Mouse (Mus musculus) cerebellum, postnatal 36 days (tissue): ENCODE results near the gene Gm10639.
"Not testable (repeated sequence)": the region's sequence is repeated elsewhere in the genome, so short reads cannot be mapped to it uniquely, and the experiment has no call there.

Source experiments
- DNase-seq, 2 experiments: peaks; one replicate each; pipeline ENCODE4 v3.0.0; 2021 to 2022; ENCODE audit warnings: mixed read lengths in 2 of 2

Gm10639 gene

DNA sequence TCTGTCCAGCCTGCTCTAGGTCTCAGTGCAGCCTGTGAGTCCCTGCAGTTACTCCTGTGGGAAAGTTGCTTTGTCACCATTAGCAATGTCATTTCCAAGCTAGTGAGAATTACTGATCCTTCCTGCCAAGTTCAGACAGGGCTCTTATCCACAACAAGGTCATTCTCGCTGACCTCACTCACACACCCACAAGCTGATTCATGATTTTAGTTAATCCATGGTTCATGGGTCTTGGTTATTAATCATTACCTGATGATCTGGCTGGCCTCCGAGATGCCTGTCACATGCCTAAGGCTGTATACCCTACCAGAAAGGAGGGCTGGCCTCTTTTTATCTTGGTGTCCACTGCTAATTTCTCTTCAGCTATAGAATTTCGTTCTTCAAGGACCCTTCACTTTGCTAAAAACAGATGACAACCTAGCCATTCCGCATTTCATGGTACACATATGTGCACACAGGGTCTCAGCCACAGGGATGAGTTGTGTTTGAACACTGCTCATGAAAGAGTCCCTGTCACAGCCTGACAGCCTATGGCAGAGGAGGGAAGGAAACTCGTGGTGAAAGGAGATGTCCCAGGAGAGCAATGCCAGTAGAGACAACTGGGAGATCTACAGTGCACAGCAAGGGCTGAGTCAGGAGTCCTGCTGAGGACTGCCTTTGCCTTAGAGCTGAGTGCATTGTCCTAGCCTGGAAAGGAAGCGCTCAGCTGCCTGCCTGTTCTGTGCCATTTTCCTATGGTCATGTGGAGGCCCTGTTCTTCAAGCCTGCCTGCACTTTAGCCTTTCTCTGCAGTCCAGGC is 58.7 kb downstream of the Gm10639 start:
- DNase-seq = not testable (repeated sequence)

DNA sequence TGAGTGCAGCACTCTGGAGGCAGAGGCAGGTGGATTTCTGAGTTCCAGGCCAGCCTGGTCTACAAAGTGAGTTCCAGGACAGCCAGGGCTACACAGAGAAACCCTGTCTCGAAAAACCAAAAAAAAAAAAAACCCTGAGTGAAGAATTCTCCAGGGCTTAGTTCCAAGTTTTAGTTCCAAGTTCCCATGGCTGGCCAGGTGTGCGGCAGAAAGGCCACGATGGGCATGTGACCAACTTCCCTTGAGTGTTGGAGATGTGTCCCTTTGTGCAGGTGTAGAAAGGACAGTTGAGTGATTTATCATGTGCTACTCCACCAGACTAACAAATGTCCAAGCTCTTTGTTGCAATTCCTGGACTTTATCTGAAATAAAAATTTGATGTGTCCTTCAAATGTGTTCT is 59.4 kb downstream of the Gm10639 start:
- not testable (repeated sequence) for DNase-seq

DNA sequence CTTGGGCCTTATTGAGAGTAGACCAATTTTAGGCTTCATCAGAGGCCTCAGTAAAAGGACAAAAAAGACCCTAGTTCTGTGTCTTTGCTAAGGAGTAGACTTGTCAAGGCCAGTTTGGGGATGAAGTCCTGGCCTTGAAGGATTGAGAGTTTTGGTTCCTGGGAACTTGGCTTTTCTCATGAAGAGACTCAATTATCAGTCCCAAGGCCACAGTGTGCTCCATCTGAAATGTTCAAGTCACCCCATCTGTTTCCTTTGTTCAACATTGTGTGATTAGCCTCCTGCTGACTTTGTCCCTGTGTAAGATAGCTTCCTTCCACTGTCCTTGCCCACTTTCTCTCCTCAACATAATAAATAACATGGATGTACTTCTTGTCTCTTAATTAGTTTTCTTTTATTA is 60.3 kb downstream of the Gm10639 start:
- not testable (repeated sequence) for DNase-seq

DNA sequence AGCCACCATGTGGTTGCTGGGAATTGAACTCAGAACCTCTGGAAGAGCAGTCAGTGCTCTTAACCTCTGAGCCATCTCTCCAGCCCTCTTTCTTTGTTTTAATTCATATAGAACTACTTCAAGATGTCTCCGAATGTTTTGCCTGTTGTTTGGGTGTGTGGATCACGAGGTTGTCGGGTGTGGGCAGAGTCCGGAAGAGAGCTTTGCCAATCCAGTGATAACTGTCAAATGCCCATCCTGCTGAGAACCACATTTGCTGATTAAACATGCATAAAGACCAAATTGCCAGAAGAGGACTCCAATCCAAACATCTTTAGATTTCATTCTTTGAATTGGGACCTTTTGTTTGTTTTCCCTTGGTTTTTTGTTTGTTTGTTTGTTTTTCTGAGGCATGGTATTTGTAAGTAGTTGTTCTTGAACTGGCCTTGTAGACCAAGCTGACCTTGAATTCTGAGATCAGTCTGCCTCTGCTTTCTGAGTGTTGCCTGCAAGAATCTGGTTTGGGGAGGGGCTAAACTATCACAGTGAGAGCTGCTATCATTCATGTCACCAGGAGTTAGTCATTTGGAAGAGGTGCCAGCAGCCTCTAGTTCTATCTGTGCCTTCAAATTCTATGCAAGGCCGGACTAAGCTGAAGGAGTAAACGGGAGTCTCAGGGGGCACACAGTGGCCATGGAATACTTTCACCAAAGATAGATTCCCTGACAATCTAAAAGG is 61.9 kb downstream of the Gm10639 start:
- no peak for DNase-seq
